Mouse (Mus musculus) large intestine, adult 2 months (tissue): ENCODE measurements at regions not wholly inside any gene's neighbourhood (a gene's known extent, or its start where the extent isn't known, plus 50 kb on each side); places are given as distances from the start of the nearest gene placed in this dataset.

ENCODE experiments used
- DNase-seq: peaks from one replicate; pipeline ENCODE4 v3.0.0-alpha.2; 2012; ENCODE audit warnings: low read depth, low spot score
- WGBS: fragments of 180-500 bp; shearing (Covaris S2); methylation state at CpG from one replicate; pipeline ENCODE4 v1.1.7; 2018; 5-methylcytosine and 5-hydroxymethylcytosine counted together

DNA sequence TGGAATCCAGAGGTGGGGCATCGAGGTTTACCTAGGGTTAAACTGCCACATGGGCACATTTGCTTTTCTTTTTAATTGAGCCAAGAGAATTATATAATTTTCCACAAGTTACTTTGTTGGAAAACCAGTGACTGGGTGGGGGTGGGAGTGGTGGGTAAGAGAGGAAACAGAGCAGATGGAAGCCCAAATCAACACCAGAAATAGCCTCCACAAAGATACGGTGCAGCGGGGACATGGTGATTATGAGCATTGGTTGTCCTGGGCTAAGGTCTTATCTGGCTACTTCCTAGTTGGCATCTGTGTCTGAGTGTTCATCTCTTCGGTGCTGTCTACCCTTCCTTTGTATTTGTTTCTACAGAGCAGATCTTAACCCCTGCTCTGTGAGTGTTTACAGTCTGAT is 250.1 kb upstream of the Rora start:
- 81% methylated on average over 4 of the region's 4 CpGs for WGBS
- DNase-seq = no peak

DNA sequence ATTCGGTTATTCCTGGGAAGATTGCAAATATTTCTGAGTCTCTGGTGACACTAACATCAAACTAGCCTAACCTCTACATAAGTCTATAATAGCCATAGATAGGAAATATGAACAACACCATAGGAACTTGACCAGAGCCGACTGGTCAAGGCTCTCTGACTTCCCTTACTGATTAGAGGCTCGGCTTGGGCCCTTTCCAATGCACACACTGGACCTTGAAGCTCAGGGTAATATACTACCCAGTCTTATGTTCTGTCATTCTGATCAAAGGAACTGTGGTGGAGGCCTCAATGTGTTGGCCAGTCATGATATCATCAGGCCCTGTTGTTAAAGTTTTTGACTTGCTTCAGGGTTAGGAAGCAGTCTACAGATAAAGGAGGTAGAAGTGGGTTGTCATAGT is 243.8 kb upstream of the Rora start:
- WGBS = 83% methylated on average over 3 of the region's 3 CpGs
- DNase-seq = no peak

DNA sequence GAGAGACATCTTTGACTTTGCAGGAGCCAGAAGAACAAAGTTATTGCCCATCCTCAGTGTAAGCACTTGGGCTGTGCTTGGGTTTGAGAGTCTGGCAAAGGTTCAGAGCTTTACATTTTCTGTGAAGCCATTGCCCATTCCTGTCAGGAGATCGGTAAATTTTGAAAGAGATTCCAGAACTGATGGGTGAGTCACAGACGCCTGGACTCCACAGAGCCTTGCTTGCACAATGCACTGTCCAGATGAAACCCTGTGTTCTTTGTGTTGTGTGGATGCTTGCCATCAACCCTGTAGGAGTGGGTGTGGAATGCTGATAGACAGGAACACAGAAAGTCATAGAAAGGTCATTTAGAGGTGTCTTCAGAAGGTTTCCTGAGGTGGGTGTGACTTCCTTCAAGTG is 227.3 kb upstream of the Rora start:
- DNase-seq = no peak
- 82% methylated on average over 2 of the region's 2 CpGs for WGBS

DNA sequence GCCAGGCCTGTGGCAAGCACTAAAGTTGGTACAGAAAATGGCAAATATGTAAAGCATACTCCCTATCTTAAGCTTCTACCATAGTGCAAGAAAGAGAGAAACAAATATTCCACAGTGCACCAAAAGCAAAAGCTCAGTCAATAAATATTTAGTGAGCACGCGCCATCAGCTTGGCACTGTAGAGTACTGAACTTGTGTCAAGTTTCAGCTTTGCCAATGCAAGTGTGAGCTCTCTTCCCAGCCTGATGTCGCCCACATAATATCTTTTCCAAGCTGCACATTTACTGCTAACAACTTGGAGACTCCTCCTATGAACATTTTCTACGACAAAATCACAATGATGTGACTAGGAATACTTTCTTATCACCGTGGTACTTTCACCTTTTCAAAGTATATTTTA is 190.8 kb upstream of the Rora start:
- no peak for DNase-seq
- WGBS = 86% methylated on average over 5 of the region's 5 CpGs

DNA sequence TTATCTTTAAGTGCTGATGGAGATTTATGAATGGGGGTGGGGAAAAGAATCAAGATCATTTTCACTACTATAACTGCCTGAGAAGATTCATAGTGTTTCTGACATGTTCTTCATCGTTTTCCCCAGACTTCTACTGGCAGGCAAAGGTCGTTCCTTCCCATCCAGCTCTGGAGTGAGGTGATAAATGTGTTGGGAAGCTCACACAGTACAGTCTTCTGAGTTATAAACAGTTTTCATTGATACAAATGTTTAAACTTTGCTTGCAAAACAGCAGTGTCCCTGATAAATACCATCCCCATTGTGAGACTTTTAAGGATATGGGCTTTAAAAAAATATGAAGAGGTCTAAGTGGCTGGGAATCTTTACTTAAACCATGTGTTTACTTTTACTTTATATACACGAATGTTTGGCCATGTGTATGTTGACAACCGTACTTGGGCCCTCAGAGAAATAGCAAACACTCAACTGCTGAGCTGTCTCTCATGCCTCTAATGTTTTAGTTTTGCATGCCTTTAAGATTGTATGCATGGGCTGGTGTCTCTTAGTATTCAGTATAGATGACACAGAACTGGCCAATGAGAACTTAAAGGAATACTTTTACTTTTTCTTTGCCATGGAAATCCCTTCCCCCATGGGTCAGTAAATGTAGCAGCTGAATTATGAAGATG is 189.8 kb upstream of the Rora start:
- no peak for DNase-seq
- 39% methylated on average over 4 of the region's 4 CpGs for WGBS

DNA sequence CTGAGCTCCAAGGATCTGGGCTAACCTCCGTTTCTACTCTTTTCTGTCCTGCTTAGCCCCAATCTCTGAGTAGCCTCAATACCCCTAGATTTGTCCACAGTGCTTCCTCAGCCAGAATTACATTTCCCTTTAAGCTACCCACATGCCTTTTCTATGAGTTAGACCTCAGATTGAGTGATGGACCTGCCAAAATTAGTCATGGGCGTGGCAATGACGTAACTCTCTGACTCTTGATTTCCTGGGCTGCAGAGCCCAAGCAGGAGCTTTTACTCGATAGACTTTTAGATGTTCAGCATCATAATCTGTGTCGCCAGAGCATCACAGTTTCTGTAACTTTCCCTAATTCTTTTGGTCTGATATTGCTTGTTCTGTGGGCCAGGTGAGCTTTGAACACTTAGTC is 186.9 kb upstream of the Rora start:
- WGBS = 66% methylated on average over 5 of the region's 5 CpGs
- no peak for DNase-seq

DNA sequence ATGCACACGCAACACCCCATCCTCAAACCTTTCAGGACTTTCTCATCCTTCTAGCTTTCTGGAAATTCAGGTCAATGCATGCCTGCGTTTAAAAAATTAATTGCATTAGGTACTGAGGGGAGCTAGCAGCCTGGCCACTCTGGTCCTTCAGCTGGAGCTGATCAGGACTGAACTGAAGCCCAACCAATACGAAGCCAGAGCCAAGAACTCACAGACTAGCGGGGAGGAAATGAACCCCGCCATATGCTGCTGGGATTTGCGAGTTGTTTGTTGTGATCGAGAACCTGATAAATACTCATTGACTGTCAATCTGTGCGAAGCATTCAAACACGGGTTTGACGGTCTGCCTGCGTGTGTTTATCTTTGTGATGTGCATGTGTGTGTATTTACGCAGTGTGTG is 177.2 kb upstream of the Rora start:
- WGBS = 78% methylated on average over 12 of the region's 12 CpGs
- DNase-seq = no peak

DNA sequence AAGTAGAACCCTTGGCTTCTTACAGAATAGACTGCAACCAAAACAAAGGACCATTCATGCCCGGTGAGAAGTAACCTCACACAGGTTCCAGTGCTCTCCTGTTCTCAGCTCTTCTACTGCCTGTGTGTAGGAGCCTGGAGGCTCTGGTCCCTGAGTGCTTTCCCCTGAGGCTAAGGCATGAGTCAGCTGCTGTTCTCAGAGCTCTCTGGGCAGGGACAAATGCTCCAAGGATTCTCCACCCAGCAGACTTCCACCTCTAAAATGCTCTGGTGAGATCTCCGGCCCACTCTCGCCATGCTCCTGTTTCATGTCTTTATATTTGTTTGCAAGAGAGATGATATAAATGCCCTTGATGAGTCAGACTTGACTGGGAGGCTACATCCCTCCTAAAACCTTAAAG is 176.1 kb upstream of the Rora start:
- 64% methylated on average over 3 of the region's 3 CpGs for WGBS
- DNase-seq = no peak

DNA sequence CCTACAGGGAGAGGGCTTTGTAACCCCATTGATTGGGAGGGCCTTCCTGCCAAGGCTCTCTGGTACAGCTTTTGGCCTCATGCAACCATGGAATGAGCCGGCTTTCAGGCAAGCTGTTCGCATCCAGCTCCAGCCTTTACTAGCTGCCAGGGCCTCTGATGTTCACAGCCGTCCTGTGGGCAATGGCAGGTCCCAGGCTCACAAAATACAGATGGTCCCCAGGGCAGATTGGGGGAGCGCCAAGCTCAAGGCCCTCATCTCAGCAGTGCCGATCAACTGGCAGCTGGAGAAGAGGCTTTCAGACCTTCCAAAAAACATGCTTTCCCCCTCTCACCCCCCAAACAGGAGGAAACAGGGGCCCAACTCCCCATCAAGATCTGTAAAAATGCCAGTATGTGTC is 166.9 kb upstream of the Rora start:
- DNase-seq = no peak
- 78% methylated on average over 5 of the region's 5 CpGs for WGBS

DNA sequence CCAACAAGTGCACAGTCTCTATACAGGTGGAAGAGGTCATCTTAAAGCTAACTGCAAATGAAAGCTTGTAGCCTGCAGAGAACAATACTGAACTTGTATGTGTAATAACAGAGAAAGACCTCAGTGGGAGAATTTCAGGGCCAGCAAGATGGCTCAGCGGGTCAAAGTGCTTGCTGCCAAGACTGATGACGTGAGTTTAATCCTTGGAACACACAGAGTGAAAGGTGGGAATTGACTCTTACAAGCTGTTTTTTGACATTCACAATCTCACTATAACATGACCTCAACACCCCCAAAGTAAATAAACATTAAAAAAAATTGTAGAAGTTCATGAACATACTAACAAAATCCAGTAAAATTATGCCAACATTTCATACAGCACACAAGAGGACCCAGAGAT is 162.4 kb upstream of the Rora start:
- DNase-seq = no peak
- 74% methylated on average over 2 of the region's 2 CpGs for WGBS

DNA sequence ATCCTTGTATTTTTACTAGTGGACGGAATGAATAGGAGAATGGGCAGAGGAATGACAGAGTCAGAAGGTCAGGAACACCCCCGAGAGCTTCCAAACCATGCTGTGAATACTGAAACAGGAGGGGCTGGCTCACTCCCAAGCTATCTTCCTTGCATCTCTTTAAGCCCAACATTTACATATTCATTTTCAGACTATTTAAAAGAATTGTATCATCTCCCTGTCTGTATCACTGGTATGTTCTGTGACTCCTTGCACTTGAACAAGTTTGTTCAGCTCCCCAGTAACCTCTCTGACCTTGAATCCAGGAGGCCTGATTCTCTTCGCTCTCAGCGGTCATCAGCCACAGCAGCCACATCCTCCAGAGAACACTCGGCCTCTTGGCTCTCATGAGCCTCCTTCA is 132.4 kb upstream of the Rora start:
- no peak for DNase-seq
- WGBS = 73% methylated on average over 5 of the region's 5 CpGs

DNA sequence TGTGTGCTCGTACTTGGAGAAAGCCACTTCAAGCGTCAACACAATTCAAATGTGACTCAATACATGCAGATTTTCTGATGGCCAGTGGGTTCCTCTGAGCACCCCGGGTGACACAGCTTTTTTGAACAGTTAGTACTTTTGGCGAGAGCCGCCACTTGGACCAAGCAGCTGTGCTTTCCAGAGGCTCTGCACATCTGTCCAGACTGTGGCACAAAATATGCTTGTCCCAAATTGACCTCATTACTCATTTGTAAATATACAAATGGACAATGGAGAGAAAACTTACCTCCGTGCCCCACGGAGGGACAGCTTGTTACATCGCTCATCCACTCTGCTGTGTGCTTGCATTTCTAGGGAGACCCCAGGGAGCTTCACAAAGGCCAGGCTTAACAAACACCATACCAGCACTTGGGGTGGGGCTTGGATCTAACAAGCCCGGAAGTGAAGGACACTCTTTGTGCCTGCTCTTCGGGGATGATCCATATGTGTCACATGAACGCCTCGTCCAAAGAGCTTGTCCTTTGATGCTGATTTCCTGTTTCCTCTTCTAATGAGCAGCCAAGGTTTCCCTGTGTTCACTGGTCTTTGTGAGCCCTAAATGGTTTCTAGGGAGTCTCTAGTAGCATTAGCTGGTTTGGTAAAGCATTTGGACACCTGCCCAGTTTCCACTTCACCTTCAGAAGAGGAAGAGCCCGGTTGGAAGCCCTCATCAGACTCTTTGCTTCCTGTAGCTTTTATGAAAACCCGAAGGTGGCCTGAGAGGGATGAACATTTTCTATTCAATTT is 91.6 kb upstream of the Rora start:
- DNase-seq = no peak
- 62% methylated on average over 14 of the region's 14 CpGs for WGBS

DNA sequence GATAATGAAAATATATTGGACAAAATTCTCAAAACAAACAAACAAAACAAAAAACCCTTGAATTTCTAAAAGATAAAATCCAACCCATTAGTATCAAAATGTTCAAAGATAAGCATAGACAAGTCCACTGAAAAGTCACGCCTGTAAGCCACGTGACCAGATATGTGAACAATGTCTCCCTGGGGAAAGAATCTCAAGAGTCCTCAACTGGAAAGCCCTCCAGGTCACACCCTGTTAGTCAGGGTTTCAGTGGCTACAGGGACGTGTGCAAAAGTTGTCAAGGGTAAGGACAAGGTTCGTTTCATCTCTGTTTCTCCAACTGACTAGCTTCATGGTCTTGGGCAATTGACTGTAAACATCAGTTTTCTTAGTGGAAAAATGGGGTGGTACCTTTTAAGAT is 90.4 kb upstream of the Rora start:
- DNase-seq = no peak
- 74% methylated on average over 4 of the region's 4 CpGs for WGBS

DNA sequence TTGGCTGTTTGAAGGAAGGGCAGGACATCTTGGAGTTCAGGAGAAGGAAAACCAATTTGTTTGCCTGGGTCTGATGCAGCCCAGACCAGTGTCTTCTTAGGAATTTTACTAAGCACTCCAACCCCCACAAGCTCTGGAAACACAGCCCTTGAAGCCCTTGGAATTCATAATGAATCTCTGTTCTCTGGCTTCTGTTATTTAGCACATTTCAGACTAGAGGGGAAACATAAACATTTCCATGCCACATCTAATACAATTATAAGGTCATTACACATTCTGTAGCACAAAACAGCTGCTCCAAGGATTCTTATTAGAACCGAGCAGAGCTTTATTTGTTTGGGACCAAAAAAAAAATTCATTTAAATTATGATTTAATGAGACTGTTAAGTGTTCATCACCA is 67.8 kb upstream of the Rora start:
- 47% methylated on average over 1 of the region's 1 CpGs for WGBS

DNA sequence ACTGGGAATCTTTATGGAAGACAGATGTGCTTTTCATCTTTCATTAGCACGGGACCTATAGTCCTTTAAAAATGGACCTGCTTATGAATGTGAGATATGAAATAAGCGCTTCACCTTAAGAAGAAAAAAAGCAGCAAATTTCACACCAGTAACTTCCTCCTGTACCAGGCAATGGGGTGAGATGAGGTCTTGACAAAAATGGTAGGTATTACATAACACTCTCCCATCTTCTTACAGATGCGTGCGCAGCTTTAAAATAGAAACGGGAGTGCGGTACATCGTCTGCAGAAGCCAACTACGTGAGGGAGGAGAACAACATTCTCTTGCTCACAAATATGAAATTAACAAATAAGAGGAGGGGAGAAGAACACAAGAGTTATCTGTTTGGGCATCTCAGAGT is 62.6 kb upstream of the Rora start:
- no peak for DNase-seq
- WGBS = 91% methylated on average over 8 of the region's 8 CpGs

More for the DNA sequence above, 67.8 kb upstream of the Rora start:
- DNase-seq = no peak

DNA sequence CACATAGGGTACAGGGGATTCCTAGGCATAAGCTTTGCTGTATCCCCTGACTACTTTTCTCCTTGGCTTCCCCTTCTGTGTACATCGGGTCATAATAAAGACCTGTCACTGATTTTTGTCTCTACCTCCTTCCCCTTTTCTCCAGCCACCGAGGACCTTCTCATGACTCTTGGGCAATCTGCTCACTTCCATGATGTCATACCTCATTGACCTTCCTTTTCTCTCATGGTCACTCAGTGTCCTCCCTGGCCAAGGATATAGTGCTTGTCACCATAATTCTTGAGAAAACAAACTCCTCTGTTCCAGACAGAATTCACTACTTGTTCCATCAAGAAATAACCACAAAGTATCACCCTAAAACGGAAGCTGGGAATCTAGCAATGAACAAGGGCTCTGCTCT is 60.6 kb upstream of the Rora start:
- 85% methylated on average over 3 of the region's 3 CpGs for WGBS

DNA sequence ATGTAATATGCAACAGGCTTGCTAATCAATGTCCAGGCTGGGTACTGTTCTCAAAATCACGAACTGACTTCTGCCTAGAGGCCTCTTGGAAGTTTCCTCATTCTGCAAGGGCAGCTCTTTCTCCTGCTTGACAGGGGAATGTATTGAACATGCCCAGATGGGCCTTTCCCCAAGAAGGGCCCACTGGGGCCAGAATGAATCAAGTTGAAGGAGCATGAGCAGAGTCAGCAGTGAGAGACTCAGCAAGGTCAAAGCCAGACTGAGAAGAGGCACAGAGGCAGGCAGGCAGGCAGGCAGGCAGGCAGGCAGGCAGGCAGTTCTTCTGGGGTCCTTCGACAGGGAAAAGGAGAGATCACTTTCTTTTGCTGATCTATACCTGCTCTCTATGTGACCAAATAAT is 59.0 kb upstream of the Rora start:
- DNase-seq = no peak
- 46% methylated on average over 2 of the region's 2 CpGs for WGBS

More for the DNA sequence above, 60.6 kb upstream of the Rora start:
- DNase-seq = no peak
